Mouse (Mus musculus): ENCODE data around the gene Epn2. TPM values are rescaled to one million over a fixed set of nuclear protein-coding genes. Genes with fewer than 3 reads are reported as not detected.

The Epn2 gene
- total RNA-seq, 2 experiments from 2014 or later, result 33.6 to 34.7 TPM

DNA sequence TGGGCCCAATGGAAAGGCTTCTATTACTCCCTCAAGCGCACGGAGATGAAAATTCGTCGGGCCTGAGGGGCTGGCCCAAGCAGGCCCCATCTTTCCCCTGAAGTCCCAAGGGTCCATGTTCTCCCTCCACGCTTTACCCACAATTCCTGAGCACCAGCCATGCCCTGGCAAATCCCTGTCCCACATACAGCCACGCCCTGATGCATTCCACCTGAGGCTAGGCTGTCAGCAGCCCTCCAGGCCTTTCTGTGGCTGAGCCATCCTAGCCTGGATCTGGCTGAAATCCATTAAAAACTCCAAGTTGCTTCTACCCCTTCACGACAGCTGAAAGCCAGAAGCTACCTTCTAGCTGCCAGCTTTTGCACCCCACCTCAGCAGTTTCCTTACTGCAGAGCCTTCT lies 91.6 kb downstream of the Epn2 start:
- no peak for DNase-seq

DNA sequence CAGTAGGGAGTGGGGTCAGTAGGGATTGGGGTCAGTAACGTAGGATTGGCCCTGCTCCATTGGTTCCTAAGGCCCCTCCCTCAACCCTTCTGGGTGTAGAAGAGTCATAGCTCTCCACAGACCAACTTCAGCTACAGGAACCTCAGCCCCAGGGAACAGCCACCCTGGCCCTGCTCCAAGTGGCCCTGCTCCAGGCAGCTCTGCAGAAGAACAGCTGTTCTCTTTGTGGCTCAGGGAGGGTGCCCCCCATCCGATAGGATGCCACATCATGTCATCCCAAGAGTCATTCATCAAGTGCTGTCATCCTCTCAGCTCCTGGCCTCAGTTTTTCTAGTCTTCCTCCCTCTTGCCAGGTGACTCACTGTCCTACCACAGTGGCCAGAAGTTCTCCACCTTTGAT lies 92.1 kb downstream of the Epn2 start:
- DNase-seq, result peak; percentile 86

DNA sequence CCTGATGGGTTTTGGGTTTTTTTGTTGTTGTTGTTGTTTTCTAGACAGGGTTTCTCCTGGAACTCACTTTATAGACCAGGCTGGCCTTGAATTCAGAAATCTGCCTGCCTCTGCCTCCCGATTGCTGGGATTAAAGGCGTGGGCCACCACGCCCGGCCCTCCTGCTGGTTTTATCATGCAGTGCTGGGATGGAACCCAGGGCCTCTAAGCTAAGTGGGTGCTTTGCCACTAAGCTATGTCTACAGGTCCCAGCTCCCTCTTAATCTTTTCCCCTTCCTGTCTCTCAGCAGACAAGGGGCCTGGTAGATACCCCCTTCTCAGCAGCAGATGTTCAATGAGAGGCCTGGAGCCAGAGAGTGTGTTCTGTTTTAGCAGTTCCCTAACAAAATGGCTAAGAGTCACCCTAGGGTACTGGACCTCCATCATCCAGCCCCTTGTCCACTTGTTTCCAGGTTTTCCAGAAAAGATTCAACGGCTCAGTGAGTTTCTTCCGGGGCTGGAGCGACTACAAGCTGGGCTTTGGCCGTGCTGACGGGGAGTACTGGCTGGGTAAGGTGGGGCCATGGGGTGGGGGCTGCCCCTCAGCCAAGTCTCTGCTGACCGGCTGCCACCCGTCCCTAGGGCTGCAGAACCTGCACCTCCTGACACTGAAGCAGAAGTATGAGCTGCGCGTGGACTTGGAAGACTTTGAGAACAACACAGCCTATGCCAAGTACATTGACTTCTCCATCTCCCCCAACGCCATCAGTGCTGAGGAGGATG lies 92.8 kb downstream of the Epn2 start:
- no peak for DNase-seq

DNA sequence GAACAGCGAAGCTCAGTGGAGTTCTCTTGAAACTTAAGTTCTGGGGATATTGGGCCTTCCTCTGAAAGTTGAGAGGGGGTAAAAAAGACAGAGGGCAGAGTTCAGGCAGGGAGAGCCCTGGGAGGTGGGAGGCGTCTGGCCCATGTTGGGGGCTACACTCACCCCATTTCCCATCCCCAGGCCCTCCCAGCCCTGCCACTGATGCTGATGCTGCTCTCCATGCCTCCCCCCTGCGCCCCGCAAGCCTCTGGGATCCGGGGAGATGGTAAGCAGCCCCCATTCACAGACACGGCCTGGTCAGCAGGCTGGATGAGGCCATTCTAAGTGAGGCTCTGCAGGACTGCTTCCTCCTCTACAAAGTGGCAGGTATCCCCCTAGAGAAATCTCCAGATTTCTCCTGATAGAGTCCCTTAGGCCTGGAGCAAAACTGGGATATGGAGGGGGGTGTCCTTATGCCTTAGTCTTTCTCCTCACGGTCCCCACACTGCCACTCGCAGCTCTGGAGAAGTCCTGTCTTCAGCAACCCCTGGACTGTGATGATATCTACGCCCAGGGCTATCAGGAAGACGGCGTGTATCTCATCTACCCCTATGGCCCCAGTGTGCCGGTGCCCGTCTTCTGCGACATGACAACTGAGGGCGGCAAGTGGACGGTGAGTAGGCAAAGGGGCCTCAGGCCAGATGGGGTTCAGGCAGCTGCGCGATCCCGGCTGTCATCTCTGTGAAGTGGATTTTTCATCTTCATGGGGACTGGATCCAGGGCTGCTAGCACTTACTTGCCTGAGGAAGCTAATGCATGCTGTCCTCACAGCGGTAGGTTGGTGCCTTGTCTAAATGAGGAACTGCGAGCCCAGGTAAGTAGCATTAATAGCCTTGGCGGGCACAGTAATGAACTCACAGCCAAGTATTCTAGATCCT lies 93.7 kb downstream of the Epn2 start:
- DNase-seq, result no peak

DNA sequence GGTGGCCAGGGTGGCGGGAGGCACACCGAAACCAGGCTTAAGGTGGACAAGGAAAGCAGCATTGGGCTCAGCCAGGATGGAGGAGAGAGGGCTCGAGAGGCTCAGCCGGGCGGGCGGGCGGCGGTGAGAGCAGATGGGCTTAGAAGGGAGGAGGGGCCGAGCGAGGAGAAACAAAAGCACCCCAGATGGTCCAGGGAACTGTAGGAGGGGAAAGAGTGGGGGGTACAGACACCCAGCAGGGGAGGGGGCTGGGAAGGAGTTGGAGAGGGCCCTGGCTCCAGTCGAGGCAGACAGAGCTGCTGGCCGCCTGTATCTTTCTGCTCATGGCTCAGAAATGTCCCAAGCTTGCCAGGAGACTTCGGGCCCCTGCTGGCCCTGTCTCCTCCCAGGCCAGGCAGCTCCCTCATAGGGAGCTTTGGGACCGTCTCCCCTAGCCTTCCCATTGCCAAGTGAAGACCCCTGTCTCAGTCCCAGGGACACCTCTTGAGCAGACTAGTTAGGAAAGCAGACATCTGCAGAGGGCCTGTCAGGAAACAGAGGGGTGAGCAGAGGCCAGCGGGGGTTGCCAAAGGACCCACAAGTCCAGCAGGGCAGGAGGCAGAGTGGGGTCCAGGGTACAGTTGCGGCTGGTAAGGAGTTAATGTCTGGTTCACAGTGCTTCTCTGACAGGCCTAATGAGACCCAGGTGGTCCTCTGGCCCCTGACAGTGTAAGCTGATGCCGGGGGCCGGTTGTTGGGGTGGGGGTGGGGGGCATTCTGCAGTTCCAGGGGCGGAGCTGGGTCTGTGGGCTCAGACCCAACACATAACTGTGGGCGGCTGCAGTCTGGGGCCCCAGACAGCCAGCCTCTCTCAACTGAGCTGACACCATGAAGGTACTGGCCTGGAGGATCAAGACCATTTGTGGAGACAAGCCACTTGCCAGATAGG lies 94.6 kb downstream of the Epn2 start, which contains the start of gene Mfap4:
TSS of gene Mfap4 (plus strand) at position 819 of the 928 bp plus-strand sequence.
- DNase-seq, result peak; percentile 71

DNA sequence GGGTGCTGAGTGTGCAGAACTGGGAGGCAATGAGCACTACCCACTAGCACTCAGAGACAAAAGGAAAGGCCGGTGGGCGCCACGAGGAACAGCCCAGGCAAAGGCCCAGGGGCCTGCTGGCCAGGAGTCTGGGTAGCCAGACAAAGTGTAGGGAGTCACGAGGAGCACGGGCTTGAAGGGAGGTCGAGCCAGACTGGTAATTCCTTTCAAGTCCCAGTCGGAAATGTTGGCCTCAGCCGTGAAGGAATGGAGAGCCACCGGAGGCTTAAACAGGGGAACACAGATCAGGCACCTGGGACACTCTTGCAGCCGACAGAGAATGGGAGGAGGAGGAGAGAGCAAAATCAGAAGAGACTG lies 95.3 kb downstream of the Epn2 start:
- no peak for DNase-seq

DNA sequence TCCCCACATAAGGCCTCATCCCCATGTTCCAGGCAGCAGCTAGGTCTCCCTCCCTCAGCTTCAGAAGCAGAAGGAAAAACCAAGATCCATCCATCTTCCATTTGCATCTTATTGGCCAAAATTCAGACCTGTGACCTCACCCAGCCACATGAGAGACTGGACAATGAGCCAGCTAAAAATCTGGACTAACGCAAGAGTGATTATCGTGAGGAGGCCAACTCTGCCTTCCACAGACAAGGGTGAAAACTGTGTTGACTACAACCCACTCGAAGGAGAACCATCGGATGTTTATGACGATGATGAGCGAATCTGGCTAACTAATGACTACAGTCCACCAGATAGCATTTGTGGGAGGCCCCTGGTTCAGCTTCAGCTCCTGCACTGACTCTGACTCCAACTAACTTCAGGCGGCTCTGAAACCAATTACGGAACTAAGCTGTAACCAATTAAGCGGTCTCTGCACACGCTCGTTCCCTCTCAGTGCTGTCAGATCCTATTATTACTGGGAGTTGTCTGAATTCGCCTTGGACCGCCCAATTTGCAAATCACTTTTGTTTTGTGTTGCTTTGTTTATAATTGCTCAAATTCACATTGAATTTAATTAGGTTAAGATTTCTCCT lies 96.2 kb downstream of the Epn2 start:
- no peak for DNase-seq

DNA sequence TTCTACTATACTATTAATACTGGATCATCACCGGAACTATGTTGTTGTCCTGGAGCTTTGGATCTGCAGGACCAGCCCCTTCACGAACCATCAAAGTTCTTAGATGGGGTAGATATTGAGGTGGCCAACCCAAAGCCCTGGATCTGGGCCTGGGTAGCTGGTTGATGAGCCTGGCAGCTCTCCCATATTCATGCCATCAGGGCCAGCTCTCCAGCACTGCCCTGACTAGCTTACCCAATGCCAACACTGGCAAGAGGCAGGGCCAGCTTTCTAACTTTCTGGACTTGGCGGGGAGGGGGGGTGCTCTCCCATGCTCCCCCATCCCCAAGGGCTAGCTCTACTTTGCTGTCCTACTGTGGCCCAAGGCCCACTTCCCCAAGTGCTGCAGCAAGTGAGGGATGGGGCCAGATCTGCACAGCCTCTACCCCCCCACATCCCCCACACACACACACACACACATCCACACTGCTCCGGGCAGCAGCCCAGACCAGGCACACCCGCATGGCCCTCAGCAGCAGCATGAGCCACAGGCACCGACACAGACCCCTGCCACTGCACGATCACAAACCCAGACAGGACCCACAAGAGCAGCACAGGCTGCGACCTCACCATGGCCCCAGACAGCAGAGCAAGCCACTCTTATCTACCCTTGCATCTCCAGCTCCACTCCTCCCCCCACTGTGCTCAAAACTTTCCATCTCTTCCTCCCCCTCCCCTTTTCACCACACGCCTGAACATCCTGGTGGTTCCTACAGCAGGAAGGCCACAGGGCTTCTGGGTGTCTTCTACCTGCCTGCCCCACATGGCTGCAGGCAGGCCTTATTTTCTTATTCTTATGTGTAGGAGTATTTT lies 98.0 kb downstream of the Epn2 start:
- DNase-seq, result no peak

DNA sequence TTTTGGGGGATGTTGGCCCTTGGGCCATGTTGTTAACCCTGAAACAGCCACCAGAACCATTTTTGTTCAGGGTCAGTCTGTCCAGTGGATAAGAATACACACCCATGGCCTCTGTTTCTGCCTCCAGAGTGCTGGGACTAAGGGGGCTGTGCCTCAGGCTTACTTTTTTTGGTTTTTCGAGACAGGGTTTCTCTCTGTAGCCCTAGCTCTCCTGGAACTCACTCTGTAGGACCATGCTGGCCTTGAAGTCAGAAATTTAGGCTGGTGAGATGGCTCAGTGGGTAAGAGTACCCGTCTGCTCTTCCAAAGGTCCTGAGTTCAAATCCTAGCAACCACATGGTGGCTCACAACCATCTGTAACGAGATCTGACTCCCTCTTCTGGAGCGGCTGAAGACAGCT lies 100.7 kb downstream of the Epn2 start:
- DNase-seq, result no peak

DNA sequence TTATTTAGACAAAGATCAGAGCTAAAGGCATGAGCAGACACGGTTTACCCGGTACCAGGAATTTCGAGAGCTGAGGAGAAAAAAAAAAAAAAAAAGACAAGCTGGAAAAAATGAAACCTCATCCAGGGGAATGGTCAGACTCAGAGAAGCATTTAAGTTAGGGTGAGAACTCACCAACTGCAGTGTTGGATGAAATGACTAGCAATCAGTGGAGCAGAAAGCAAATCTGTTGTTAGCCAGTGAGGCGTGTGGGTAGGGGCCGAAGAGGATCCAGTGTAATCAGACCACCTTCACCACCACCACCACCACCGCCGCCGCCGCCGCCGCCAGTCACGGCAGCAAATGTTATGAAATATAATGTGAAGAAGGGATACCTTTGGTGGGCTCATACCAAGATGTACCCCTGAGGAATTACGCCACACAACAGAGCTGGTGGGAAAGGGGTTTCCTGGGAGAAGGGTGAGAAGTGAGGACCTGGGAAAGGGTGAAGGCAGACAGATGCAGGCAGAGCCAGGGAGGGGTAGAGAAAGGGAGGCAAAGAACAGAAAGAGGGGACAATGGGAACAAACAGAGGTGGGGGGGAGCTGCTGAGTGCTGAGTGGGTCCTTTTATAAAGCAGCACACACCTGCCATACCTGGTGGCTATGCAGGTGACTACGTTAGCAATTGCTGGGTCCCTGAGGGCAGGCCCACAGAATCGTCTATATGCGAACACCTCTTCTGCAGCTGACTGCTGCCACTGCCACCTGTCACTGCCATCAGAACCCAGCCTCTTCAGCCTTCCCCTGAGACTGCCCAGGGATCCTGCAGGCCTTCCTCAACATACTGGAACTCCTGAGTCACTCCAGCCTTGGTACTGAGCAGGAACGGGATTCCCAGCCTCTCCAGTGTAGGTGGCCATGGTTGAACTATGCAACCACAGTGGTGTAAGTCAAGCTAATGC lies 101.7 kb downstream of the Epn2 start:
- no peak for DNase-seq

DNA sequence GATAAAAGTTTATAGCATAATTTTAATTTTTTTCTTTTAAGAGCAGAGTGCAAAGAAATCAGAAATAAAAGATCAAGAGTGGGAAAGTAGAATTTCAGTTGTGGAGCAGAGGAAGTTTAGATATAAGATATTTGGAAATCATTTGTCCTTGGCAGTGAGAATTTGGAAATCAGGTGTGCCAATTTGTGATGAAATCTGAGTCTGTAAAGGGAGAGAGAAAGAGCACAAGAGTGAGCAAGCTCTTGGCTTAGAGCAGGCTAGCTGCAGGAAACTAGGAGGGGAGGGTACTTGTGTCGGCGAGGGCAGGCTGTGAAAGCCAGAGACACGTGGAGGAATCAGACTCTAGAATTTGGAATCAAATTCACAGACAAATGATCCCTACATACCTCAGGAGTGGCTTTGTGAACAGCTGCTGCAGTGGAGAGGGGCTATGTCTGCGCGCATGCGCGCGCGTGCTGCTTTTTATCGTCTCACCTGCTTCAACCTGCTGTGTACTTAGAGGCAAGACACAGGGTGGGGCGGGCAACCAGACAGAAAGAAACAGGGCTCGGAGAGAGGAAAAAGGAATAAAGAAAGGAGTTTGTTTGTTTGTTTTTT lies 102.6 kb downstream of the Epn2 start:
- no peak for DNase-seq

DNA sequence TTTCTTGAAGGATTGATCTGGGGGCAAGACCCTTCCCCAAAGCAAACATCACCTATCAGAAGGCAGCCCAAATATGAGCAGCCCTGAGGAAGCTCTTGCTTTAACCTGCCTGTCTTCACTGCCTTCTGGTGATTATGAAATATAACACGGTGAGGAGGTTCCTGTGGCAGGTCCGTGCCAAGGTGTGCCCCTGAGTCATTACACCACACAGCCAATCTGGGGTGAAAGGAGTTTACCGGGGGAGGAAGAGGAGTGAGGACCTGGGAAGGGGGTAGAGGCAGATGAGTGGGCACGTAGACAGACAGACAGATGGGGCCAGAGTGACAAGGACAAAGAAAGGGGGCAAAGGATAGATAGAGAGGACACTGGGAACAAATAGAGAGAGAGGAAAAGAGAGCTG lies 105.9 kb downstream of the Epn2 start:
- no peak for DNase-seq

DNA sequence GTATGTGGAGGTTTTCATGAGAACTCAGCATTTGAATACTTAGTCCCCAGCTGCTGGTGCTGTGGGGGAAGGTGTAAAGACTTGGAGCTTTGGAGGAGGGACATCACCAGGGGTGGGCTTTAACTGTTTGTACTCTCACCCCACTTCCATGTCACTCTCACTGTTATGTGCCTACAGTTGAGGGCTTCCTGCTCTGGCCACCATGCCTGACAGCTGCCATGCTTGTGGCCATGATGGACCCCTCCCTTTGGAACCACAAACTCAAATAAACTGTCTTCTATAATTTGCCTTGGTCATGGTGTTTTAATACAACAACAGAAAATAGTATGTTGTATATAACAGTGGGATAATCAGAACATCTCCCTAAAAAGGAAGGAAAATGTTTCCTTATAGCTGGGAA lies 108.6 kb downstream of the Epn2 start:
- DNase-seq, result no peak

DNA sequence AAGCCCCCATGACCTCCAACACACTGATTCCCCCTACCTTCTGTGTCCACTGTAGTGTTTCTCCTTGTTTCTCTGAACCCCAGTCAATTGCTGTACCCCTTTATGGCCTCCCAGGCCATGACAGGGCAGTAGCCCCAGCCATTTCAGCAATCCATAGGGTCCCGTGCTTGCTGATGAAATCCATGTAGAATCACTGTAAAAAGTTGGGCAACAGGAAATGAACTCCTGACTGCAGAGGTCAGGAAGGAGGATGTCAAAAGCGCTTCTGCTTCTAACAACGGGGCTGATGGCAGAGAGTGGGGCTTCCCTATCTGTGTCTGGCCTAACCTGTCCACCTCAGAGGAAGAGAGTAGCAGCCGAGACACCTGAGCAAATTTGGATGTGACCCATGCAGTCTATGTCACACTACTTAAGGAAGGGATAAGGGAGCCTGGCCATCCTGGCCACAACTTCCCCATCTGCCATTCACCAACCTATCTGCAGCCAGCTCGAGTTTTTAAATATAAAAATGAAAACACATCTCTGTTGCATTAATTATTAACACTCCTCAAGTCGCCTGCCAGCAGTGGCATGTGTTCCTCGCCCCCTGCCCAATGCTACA lies 110.1 kb downstream of the Epn2 start:
- DNase-seq, result no peak

DNA sequence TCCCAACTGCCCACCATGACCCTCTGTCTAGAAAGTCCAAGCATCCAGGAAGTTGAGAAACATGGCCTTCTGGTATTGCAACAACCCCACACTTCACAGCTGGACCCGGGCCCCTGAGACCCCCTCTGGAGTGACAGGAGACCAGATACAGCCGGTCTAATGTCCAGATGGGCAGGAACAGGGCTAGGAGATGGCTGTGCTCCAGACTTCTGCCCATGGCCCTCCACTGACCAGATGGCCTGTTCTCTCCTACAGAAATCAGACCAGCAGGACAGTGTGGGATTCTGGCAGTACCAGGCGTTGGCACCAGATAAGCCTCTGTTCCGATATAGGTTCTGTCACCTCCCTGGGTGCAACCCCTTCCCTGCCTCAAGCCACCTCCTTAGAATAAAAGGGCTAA lies 111.0 kb downstream of the Epn2 start:
- DNase-seq, result no peak

Measured in heart, postnatal 4 days (tissue).